Mouse (Mus musculus) liver, adult 2 months (tissue): ENCODE measurements at regions not wholly inside any gene's neighbourhood (a gene's known extent, or its start where the extent isn't known, plus 50 kb on each side); places are given as distances from the start of the nearest gene placed in this dataset.

Source experiments
- CTCF ChIP-seq: fragments of 200-500 bp; IDR thresholded peaks from 2 replicates; pipeline ENCODE4 v1.5.1; 2011; ENCODE audit warnings: low read depth, low read length, control low read depth
- POLR2A ChIP-seq: fragments of 200-500 bp; IDR thresholded peaks from 2 replicates; pipeline ENCODE4 v1.6.1; 2011; ENCODE audit warnings: low read length, control low read depth; ENCODE audit not compliant: insufficient read depth; ENCODE audit errors: extremely low read depth

GRCm38 (mm10) chr2:115119429-115120205 lies 461.9 kb upstream of the BC052040 start:
- TF ChIP-seq CTCF (no peak), POLR2A (no peak)
